Mouse (Mus musculus) thymus, adult 2 months (tissue): ENCODE results near the gene Olfr965. TPM values are rescaled to one million over a fixed set of nuclear protein-coding genes. Genes with fewer than 3 reads are reported as not detected.
"Not testable (repeated sequence)": the region's sequence is repeated elsewhere in the genome, so short reads cannot be mapped to it uniquely, and the experiment has no call there.

ENCODE experiments used
- DNase-seq: peaks from one replicate; pipeline ENCODE4 v3.0.0; 2021
- H3K27ac ChIP-seq: fragments of 200-500 bp; 2 replicates; pipeline ENCODE4 v1.5.1; 2012; ENCODE audit warnings: low read length, control low read depth; ENCODE audit not compliant: control insufficient read depth, insufficient read depth
- H3K27me3 ChIP-seq: fragments of 200-500 bp; 2 replicates; pipeline ENCODE4 v1.6.1; 2012; ENCODE audit warnings: mild to moderate bottlenecking, low read length, moderate library complexity, mixed read lengths; ENCODE audit not compliant: control insufficient read depth, insufficient read depth
- H3K36me3 ChIP-seq: fragments of 200-500 bp; 2 replicates; pipeline ENCODE4 v1.6.1; 2012; ENCODE audit warnings: mild to moderate bottlenecking, low read length, moderate library complexity; ENCODE audit not compliant: control insufficient read depth, insufficient read depth
- H3K4me1 ChIP-seq: fragments of 200-500 bp; replicated peaks from 2 replicates; pipeline ENCODE4 v1.6.1; 2012; ENCODE audit warnings: low read length; ENCODE audit not compliant: control insufficient read depth, insufficient read depth
- H3K4me3 ChIP-seq: fragments of 200-500 bp; 2 replicates; pipeline ENCODE4 v1.5.1; 2012; ENCODE audit warnings: mild to moderate bottlenecking, low read length, control low read depth, moderate library complexity; ENCODE audit not compliant: control insufficient read depth, insufficient read depth
- CTCF ChIP-seq: fragments of 200-500 bp; IDR thresholded peaks from 2 replicates; pipeline ENCODE4 v1.5.1; 2012; ENCODE audit warnings: mild to moderate bottlenecking, control low read depth, low read length, moderate library complexity, borderline replicate concordance; ENCODE audit not compliant: control insufficient read depth, poor library complexity, insufficient read depth; ENCODE audit errors: extremely low read depth
- POLR2A ChIP-seq: fragments of 200-500 bp; IDR thresholded peaks from 2 replicates; pipeline ENCODE4 v1.6.1; 2012; ENCODE audit warnings: mild to moderate bottlenecking, low read length, control low read depth, moderate library complexity; ENCODE audit not compliant: control insufficient read depth, poor library complexity, insufficient read depth; ENCODE audit errors: extremely low read depth
- WGBS: fragments of 180-500 bp; shearing (Covaris S2); methylation state at CpG from one replicate; pipeline ENCODE4 v1.1.7; 2018; 5-methylcytosine and 5-hydroxymethylcytosine counted together
- polyA plus RNA-seq: library from polyadenylated mRNA; depleted of rRNA; stranded (reverse); fragments of >200 nt; gene quantifications from 2 replicates; pipeline ENCODE4 v1.2.3, GENCODE M21; 2012; rRNA removed

The Olfr965 gene
- not detected in 2 replicates for polyA plus RNA-seq

DNA sequence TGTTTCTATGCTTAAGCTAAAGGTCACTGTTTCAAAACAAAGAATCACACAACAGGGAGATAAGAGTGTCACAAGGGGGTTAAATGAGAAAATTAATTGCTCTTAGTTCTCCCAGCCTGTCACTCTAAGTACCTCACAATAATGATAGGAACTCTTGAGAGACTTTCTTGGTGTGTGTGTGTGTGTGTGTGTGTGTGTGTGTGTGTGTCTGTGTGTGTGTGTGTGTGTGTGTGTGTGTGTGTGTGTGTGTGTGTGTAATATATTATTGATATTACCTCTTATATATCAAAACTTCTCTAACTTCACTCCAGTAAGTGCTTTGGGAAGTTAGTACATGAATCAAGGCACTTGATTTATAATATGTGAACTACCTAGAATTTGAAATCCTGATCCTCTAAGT lies at the start of gene Olfr965:
Gene Olfr965 (plus strand): TSS at position 301 of the 400 bp plus-strand sequence.
- no peak within 1 kb of the TSS for H3K4me3 ChIP-seq
- no peaks in the 10 kb centered on the region for H3K27me3 ChIP-seq
- H3K4me1 ChIP-seq, result no peaks in the 10 kb centered on the region
- H3K27ac ChIP-seq, result no peak within 1 kb of the TSS
- H3K36me3 ChIP-seq, result no peaks in the 10 kb centered on the region
- no peak for DNase-seq
- TF ChIP-seq CTCF (no peak), POLR2A (no peak)

DNA sequence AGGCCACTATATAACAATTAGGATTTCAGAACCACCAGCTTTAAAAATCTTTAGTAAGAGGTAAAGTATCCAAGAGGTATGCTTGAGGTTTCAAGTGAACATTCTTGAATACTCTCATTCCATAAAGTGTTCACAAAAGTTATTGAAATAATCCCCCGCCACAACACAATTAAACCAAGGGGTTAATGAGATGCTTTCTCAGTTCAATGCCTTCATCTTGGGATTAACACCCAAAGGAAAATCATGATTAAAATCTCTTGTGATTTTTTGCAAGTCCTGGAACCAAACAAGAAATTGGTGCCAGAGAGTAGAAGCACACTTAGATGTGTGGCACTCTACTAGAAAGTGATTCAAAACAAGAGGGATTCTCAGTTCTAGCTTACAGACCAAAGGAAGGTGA lies 44.2 kb upstream of the Olfr965 start, which contains the start of gene Olfr963:
Gene Olfr963 (plus strand): TSS at position 301 of the 400 bp plus-strand sequence.
- WGBS, result 93% methylated on average over 1 of the region's 1 CpGs
- TF ChIP-seq CTCF (no peak), POLR2A (no peak)

GRCm38 (mm10) chr9:39669723-39670122 lies 41.4 kb upstream of the Olfr965 start:
- DNase-seq, result no peak
- 80% methylated on average over 2 of the region's 2 CpGs for WGBS
- Histone ChIP-seq H3K4me3 (no peak overlapping the region), H3K36me3 (no peaks in the 10 kb centered on the region), H3K27ac (no peak overlapping the region), H3K4me1 (no peaks in the 10 kb centered on the region), H3K27me3 (no peaks in the 10 kb centered on the region)
- TF ChIP-seq CTCF (no peak), POLR2A (no peak)

More for the DNA sequence above, 44.2 kb upstream of the Olfr965 start, which contains the start of gene Olfr963:
- no peaks in the 10 kb centered on the region for H3K36me3 ChIP-seq
- H3K27me3 ChIP-seq, result no peaks in the 10 kb centered on the region
- H3K4me3 ChIP-seq, result no peak within 1 kb of the TSS
- H3K27ac ChIP-seq, result no peak within 1 kb of the TSS
- H3K4me1 ChIP-seq, result no peaks in the 10 kb centered on the region
- no peak for DNase-seq

- DNase-seq, result no peak
- Histone ChIP-seq H3K4me3 (no peak overlapping the region), H3K27me3 (no peaks in the 10 kb centered on the region), H3K4me1 (no peaks in the 10 kb centered on the region), H3K27ac (no peak overlapping the region), H3K36me3 (no peaks in the 10 kb centered on the region)
- TF ChIP-seq CTCF (no peak), POLR2A (no peak)
- WGBS, result 86% methylated on average over 2 of the region's 2 CpGs
These were observed 36.3 kb upstream of the Olfr965 start for GRCm38 (mm10) chr9:39674820-39675219.

DNA sequence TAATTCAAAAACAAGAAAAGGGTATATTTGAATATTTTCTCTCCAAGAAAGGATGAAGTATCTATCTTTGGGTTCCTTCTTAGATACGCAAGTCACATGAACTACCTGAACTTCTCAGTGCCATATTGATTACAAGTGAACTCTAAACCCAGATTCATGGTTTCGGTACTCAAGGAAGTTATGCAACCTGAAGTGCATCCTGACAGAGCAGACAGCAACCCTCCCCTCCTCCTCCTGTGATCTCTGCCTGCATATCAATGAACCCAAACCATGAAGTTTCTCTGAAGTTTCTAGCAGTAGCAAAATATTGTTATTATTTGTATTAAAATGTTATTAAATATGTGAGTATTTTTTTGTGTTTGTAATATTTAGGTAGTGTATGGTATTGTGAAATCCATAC lies 32.6 kb upstream of the Olfr965 start:
- DNase-seq, result no peak
- no peaks in the 10 kb centered on the region for H3K36me3 ChIP-seq
- no peaks in the 10 kb centered on the region for H3K27me3 ChIP-seq
- H3K4me3 ChIP-seq, result no peak overlapping the region
- no peak overlapping the region for H3K27ac ChIP-seq
- TF ChIP-seq POLR2A (no peak), CTCF (no peak)
- H3K4me1 ChIP-seq, result no peaks in the 10 kb centered on the region
- WGBS, result over 99% methylated on average over 2 of the region's 2 CpGs

GRCm38 (mm10) chr9:39679280-39679679 lies 31.9 kb upstream of the Olfr965 start:
- 7% methylated on average over 2 of the region's 2 CpGs for WGBS
- Histone ChIP-seq H3K27me3 (no peaks in the 10 kb centered on the region), H3K4me1 (no peaks in the 10 kb centered on the region), H3K4me3 (no peak overlapping the region), H3K27ac (no peak overlapping the region), H3K36me3 (no peaks in the 10 kb centered on the region)
- no peak for DNase-seq
- TF ChIP-seq CTCF (no peak), POLR2A (no peak)

DNA sequence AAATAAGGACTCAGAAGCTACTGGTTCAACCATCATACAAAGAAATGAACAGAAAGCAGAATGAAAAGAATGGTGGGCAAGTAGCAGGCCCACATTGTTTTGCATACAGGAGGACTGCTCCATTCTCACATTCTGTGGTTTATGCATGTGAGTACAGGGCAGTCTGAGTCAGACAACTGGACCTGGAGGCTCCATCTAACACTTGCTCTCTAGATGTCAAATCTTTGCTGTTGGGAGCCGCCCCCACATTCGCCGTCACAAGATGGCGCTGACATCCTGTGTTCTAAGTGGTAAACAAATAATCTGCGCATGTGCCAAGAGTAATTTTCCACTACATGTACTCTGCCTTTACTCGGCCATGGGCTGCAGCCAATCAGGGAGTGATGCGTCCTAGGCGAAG lies 10.0 kb upstream of the Olfr965 start:
- H3K4me3 ChIP-seq, DNase-seq, H3K27ac ChIP-seq, H3K27me3 ChIP-seq, H3K4me1 ChIP-seq, H3K36me3 ChIP-seq: not testable (repeated sequence)
- WGBS, result 88% methylated on average over 8 of the region's 8 CpGs
